Mouse (Mus musculus) left cerebral cortex, postnatal 14 days (tissue): Measurements from ENCODE around the gene Gm21961. TPM values are rescaled to one million over a fixed set of nuclear protein-coding genes. Genes with fewer than 3 reads are reported as not detected.
"Not testable (repeated sequence)": the region's sequence is repeated elsewhere in the genome, so short reads cannot be mapped to it uniquely, and the experiment has no call there.

Source experiments
- DNase-seq, 2 experiments: peaks; one replicate each; pipeline ENCODE4 v3.0.0; 2021 to 2022; ENCODE audit warnings: low spot score in 2 of 2, mixed read lengths in 1 of 2
- intact Hi-C: fragments of 180-260 bp; cut with DNase I; formaldehyde crosslinking; loops from one replicate; pipeline ENCODE4 v1.15.1; 2025
- long read RNA-seq, 2 experiments: library from polyadenylated mRNA; stranded (forward); transcript quantifications; one replicate each; pipeline ENCODE4 v2.0.0; 2021
- total RNA-seq, 2 experiments: library from RNA; stranded (reverse); gene quantifications; 2 replicates each; pipeline ENCODE4 v1.2.3; 2021

The Gm21961 gene
- not detected for total RNA-seq
- long read RNA-seq, experiment 1 = 0 reads
- long read RNA-seq, experiment 2 = 0 reads

DNA sequence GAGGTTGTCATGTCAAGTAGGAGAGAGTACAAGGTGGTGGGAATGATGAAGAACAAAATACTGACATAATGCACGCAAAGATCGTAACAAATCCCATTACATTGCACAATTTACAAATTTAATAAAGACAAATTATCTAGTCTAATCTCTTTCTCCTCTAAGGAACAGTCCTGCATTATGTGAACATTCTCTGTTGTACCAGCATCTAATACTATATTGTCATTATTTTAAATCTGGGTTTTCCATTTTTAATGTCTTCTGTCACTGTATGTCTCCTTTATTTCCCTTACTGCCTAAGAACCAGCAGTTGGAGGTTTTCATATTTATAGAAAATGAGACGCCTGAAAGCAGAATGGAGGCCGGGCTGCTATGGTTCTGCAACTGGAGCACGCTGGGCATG, at the start of gene Gm21961:
Gene Gm21961, minus strand, starts transcription at position 101 of the 400 bp plus-strand sequence.
- intact Hi-C loops = no loop called here
- DNase-seq = no peak

DNA sequence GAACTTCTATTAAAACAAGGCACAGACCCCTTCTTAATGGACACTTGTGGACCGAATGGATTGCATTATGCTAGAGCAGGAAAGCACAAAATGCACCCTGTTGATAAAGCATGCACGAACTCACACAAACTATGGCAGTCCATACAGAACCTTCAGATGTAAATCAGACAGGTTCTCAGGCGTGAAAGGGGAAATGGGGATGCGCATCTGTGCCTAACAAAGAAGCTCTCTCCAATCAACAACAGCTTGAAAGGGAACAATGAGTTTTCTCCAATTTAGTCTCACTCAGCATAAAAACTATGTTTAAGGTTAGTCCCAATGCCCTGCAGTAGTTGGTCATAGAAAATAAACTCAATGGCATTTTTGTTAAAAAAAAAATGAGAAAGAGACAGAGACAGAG, 27.3 kb upstream of the Gm21961 start:
- intact Hi-C loops = no loop called here
- no peak for DNase-seq

DNA sequence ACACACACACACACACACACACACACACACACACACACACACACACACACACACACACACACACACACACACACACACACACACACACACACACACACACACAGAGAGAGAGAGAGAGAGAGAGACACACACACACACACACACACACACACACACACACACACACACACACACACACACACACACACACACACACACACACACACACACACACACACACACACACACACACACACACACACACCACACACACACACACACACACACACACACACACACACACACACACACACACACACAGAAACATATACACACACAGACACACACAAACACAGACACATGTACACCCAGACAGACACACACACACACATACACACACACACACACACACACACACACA, 24.5 kb upstream of the Gm21961 start:
- intact Hi-C loops, DNase-seq: not testable (repeated sequence)

DNA sequence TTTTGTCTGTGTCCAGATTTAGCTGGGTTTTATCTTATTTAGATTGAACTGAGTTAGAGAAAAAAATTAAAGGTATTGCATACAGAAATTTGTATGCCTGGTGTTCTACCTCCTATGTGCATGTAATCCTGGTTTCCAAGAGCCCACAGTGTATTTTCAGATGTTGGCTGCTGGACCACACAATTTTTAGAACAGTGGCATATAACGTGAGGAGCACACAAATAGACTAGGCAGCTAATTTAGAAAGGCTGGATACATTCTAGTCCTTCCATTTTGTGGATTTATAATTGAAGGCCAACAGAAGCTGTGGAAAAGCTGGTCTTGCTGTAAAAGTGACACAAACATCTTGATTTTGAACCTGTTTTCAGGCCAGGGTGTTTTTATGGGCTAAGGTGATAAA, 3.3 kb upstream of the Gm21961 start:
- intact Hi-C loops = no loop called here
- peak in 1 of 2 experiments; percentile 21 for DNase-seq

DNA sequence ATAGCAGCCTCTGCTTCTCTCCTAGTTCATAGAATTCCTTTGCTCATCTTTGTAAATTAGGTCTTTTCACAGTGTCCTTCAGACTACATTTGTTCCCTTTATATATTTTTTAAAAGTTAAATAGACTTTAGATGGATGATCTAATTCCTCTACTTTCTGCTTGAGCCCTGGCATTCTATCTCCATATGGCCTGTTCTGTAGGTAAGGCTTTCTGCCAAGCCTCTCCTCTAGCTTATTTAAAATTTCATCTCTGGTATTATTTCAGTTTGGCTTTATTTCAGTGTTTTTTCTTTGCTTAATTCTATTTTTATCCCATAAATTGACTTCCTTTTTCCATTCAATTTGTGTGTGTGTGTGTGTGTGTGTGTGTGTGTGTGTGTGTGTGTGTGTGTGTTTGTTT, 8.5 kb downstream of the Gm21961 start:
- DNase-seq = peak in 1 of 2 experiments; percentile 10
- intact Hi-C loops = no loop called here

DNA sequence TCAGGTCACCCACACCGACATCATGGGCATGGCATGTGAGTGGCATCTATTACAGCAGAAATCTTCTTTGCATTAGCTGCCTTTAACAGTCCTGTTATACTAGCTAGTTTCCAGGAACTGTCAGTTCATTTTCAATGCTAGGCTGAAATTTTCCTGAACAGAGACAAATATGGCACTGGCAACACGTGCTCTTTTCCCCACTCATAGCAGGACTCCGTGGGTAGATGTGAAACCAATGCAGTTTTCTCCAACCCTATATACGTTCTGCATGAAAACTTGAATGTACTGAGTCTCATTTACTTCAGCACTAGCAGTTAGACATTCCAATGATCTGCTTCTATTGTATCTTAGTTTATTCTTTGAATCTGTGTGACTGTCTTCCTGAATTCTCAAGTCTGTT, 20.2 kb downstream of the Gm21961 start:
- no peak for DNase-seq
- intact Hi-C loops = no loop called here

DNA sequence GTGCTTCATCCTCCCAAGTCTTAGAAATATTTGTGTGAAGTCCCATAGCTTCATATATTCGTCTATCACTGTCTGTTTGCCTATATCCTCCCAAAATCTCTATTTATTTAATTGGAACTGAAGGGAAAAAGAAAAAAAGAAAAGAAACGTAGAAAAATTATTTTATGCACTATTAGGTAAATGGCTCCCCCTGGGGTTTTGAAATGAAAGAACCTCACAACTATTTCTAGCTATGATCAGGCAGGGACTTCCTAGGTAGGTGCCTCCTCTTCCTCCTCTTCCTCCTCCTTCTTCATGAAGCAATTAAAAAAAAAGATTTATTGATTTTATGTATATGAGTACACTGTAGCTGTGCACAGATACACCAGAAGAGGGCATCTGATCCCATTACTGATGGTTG, 34.7 kb downstream of the Gm21961 start:
- no peak for DNase-seq
- intact Hi-C loops = no loop called here

DNA sequence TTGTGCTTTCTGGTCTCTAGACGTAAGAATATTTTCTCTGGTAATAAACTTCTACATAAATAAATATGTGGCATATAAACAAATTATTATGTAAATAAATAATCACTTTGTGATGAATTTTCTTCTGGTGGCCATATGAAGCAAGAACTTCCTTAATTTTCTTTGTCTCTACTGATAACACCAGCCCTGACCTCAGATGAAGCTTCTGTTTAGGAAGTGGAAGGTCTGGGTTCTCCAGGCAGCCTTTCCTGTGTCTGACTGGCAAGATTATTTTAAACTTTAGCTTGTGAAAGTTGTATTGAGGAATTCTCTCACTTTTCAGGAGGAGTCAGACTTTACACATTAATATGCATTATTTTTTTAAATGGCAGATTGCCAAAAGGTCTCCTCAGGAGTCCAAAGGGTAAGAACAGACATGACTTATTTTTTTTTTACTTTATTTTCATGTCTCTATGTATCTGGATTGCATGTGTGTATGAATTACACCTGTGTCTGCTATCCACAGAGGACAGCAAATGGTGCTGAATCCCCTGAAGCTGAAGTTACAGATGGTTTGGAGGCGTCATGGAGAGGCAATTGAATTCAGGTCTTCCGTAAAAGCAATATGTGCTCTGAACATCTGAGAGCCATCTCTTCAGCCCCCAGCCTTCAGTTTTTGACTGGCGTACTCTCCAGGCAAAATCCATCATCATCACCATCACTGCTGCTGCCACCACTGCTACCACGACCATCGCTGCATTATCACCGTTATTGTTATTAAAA, 38.5 kb downstream of the Gm21961 start:
- peak; percentile 5 for DNase-seq

More for the DNA sequence above, 38.5 kb downstream of the Gm21961 start:
- intact Hi-C loops = no loop called here

Other genes starting within 250 kb of the Gm21961 start
- not detected for gene Gm21798, start 197.2 kb downstream of the Gm21961 start, total RNA-seq